8 mouse cellular contexts compared by ENCODE assay signal in the genomic region with DNA sequence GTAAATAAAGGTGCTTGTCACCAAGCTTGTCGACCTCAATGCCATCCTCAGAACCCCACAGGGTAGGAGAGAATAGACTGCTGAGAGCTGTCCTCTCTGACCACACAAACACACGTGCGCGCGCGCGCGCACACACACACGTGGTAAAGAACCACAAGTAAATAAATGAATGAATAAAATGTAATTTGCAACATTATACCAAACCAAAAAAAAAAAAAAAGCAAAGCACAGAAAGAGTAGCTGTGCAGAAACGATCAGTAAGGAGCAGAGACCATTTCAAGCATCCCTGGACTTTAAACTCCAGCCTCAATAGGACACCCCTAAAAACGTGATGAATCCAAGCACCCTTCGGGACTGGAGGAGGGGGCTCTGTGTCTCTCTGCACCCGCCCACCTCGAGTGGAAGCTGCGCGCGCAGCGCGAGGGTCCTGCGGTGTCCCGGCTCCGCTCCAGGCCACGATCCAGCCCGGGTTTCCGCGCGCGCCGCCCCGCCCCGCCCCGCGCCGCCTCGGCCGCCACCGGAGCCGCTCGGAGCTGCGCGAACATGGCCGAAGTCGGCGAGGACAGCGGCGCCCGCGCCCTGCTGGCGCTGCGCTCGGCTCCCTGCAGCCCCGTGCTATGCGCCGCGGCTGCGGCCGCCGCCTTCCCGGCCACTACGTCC. TPM values are rescaled to one million over a fixed set of nuclear protein-coding genes. Genes with fewer than 3 reads are reported as not detected.
DNase-seq lines count a peak whose midpoint lies in the region; ATAC-seq and TF ChIP-seq lines count a peak whose summit lies in the region.

A gene (plus strand): TSS at position 517 of the 660 bp plus-strand sequence.

- peak within 1 kb of the TSS; percentile 88 for H3K4me3 ChIP-seq in ES-Bruce4 (ENCODE audit: low read depth, low read length)
- peak within 1 kb of the TSS; percentile 95 for H3K4me3 ChIP-seq in forebrain, embryonic 13.5 days
- H3K4me3 ChIP-seq in heart, postnatal 0 days (ENCODE audit: low read depth, low read length) = peak within 1 kb of the TSS; percentile 88
- peak within 1 kb of the TSS; percentile 92 to 96 for H3K4me3 ChIP-seq in liver, embryonic 14.5 days (ENCODE audit: insufficient read depth in 1 of 2, low read depth in 2 of 2, low read length in 2 of 2)
- peak within 1 kb of the TSS; percentile 71 for H3K4me3 ChIP-seq in stomach, embryonic 15.5 days (replicated peaks)

- no peak for TF ChIP-seq CTCF in ES-Bruce4 (IDR thresholded peaks at IDR 0.05; ENCODE audit: low read depth, low read length)
- TF ChIP-seq CTCF in heart, postnatal 0 days (IDR thresholded peaks at IDR 0.05; ENCODE audit: low read depth) = no peak
- TF ChIP-seq CTCF in liver, embryonic 14.5 days (IDR thresholded peaks at IDR 0.05; ENCODE audit: low read depth) = no peak

- under 1% methylated on average over 47 of the region's 60 CpGs for WGBS in forebrain, embryonic 13.5 days
- WGBS in heart, postnatal 0 days = under 1% methylated on average over 47 of the region's 60 CpGs
- WGBS in liver, embryonic 14.5 days (ENCODE audit: insufficient replicate concordance) = under 1% methylated on average over 52 of the region's 60 CpGs
- WGBS in stomach, embryonic 15.5 days = under 1% methylated on average over 58 of the region's 60 CpGs

- TF ChIP-seq POLR2A in ES-Bruce4 (IDR thresholded peaks at IDR 0.05; ENCODE audit: insufficient read depth, low read length) = no peak

- no peaks in the 10 kb centered on the region for H3K36me3 ChIP-seq in ES-Bruce4 (ENCODE audit: control insufficient read depth, insufficient read depth, low read length, poor library complexity, severe bottlenecking)
- H3K36me3 ChIP-seq in forebrain, embryonic 13.5 days (ENCODE audit: poor library complexity, severe bottlenecking) = peaks cover 5% of the 10 kb centered on the region
- 0 out of 2 replicates have a peak, but pooled peaks cover 3% of the 10 kb centered on the region for H3K36me3 ChIP-seq in heart, postnatal 0 days (replicated peaks; ENCODE audit: control insufficient read depth, insufficient read depth, low read length)
- H3K36me3 ChIP-seq in liver, embryonic 14.5 days (replicated peaks; ENCODE audit: control insufficient read depth, insufficient read depth, low read depth) = no peaks in the 10 kb centered on the region
- H3K36me3 ChIP-seq in stomach, embryonic 15.5 days = no peaks in the 10 kb centered on the region

- peak; percentile 92 for ATAC-seq in forebrain, embryonic 13.5 days
- peak; percentile 90 for ATAC-seq in heart, postnatal 0 days (ENCODE audit: insufficient read depth, low read depth)
- peak; percentile 86 for ATAC-seq in liver, embryonic 14.5 days (ENCODE audit: insufficient read depth)
- peak; percentile 85 for ATAC-seq in stomach, embryonic 15.5 days (ENCODE audit: insufficient read depth, low FRiP score, low read depth)

- no peaks in the 10 kb centered on the region for H3K27me3 ChIP-seq in ES-Bruce4 (ENCODE audit: control insufficient read depth, insufficient read depth, low read length, poor library complexity, severe bottlenecking)
- H3K27me3 ChIP-seq in forebrain, embryonic 13.5 days = no peaks in the 10 kb centered on the region
- H3K27me3 ChIP-seq in heart, postnatal 0 days (ENCODE audit: control insufficient read depth, insufficient read depth, low read length) = no peaks in the 10 kb centered on the region
- H3K27me3 ChIP-seq in liver, embryonic 14.5 days (ENCODE audit: control insufficient read depth, insufficient read depth, low read length) = no peaks in the 10 kb centered on the region
- no peaks in the 10 kb centered on the region for H3K27me3 ChIP-seq in stomach, embryonic 15.5 days (replicated peaks)

- peak; percentile 57 for DNase-seq in c-Kit-positive CD71-positive TER-119-positive erythroid progenitor cells, embryonic 14.5 days (ENCODE audit: low spot score)
- peak; percentile 76 for DNase-seq in heart, postnatal 0 days (ENCODE audit: low spot score)
- peak; percentile 90 to 96 for DNase-seq in kidney, postnatal 36 days
- peak; percentile 48 to 59 (median 49) for DNase-seq in liver, embryonic 14.5 days (ENCODE audit: low read depth in 3 of 3, low spot score in 3 of 3)
- DNase-seq in neural tube, embryonic 10.5 days (ENCODE audit: extremely low spot score, low spot score) = peak; percentile 99

- peak within 1 kb of the TSS; percentile 87 for H3K9ac ChIP-seq in ES-Bruce4 (ENCODE audit: low read depth, poor library complexity, severe bottlenecking)
- peak within 1 kb of the TSS; percentile 89 for H3K9ac ChIP-seq in forebrain, embryonic 13.5 days
- H3K9ac ChIP-seq in heart, postnatal 0 days (replicated peaks; ENCODE audit: low read depth, low read length) = peak within 1 kb of the TSS; percentile 94
- H3K9ac ChIP-seq in liver, embryonic 14.5 days (replicated peaks) = peak within 1 kb of the TSS; percentile 87
- peak within 1 kb of the TSS; percentile 78 for H3K9ac ChIP-seq in stomach, embryonic 15.5 days

- peaks cover 1% of the 10 kb centered on the region for H3K4me1 ChIP-seq in ES-Bruce4 (ENCODE audit: control insufficient read depth, insufficient read depth, low read length)
- peaks cover 45% of the 10 kb centered on the region for H3K4me1 ChIP-seq in forebrain, embryonic 13.5 days
- H3K4me1 ChIP-seq in heart, postnatal 0 days (ENCODE audit: control insufficient read depth, insufficient read depth) = peaks cover 41% of the 10 kb centered on the region
- H3K4me1 ChIP-seq in liver, embryonic 14.5 days (replicated peaks; ENCODE audit: control insufficient read depth in 2 of 2, insufficient read depth in 2 of 2, low read length in 1 of 2) = peaks cover 13 to 36% of the 10 kb centered on the region in 2 experiments
- peaks cover 46% of the 10 kb centered on the region for H3K4me1 ChIP-seq in stomach, embryonic 15.5 days

- no peaks in the 10 kb centered on the region for H3K9me3 ChIP-seq in ES-Bruce4 (replicated peaks; ENCODE audit: control insufficient read depth, insufficient read depth, low read length, poor library complexity, severe bottlenecking)
- H3K9me3 ChIP-seq in forebrain, embryonic 13.5 days (replicated peaks) = no peaks in the 10 kb centered on the region
- H3K9me3 ChIP-seq in heart, postnatal 0 days (replicated peaks; ENCODE audit: control insufficient read depth, low read length) = no peaks in the 10 kb centered on the region
- no peaks in the 10 kb centered on the region for H3K9me3 ChIP-seq in liver, embryonic 14.5 days (ENCODE audit: control insufficient read depth, low read length)
- no peaks in the 10 kb centered on the region for H3K9me3 ChIP-seq in stomach, embryonic 15.5 days

- TF ChIP-seq EP300 in ES-Bruce4 (IDR thresholded peaks at IDR 0.05; ENCODE audit: insufficient read depth, low read depth, low read length) = no peak
- TF ChIP-seq EP300 in heart, postnatal 0 days (IDR thresholded peaks at IDR 0.05; ENCODE audit: low read depth) = no peak
- no peak for TF ChIP-seq EP300 in liver, embryonic 14.5 days (IDR thresholded peaks at IDR 0.05; ENCODE audit: low read depth)

- H3K27ac ChIP-seq in ES-Bruce4 (ENCODE audit: insufficient read depth, low read length) = no peak within 1 kb of the TSS
- peak within 1 kb of the TSS; percentile 69 for H3K27ac ChIP-seq in forebrain, embryonic 13.5 days
- H3K27ac ChIP-seq in heart, postnatal 0 days (ENCODE audit: low read depth) = peak within 1 kb of the TSS; percentile 92
- peak within 1 kb of the TSS; percentile 69 for H3K27ac ChIP-seq in liver, embryonic 14.5 days
- H3K27ac ChIP-seq in stomach, embryonic 15.5 days = peak within 1 kb of the TSS; percentile 81

- H3K4me2 ChIP-seq in forebrain, embryonic 13.5 days = peak within 1 kb of the TSS; percentile 95
- H3K4me2 ChIP-seq in heart, postnatal 0 days (ENCODE audit: low read depth, low read length) = peak within 1 kb of the TSS; percentile 81
- H3K4me2 ChIP-seq in liver, embryonic 14.5 days (ENCODE audit: low read depth) = peak within 1 kb of the TSS; percentile 92
- peak within 1 kb of the TSS; percentile 89 for H3K4me2 ChIP-seq in stomach, embryonic 15.5 days

RNA-seq across cellular contexts. Expression of the gene that starts here (rescaled TPM):
- polyA plus RNA-seq in ES-Bruce4 (2011; ENCODE audit: insufficient read depth, insufficient read length, low read depth, missing spikeins) = 17.7 and 18.6 TPM in 2 replicates
- 3.1 and 3.3 TPM in 2 replicates for polyA plus RNA-seq in forebrain, embryonic 13.5 days (2015; fragmentation: Nextera tagmentation; extraction: Ambion mirVana)
- total RNA-seq in heart, postnatal 0 days (2014; rRNA removed; ENCODE audit: low replicate concordance) = 9.5 and 9.7 TPM in 2 replicates
- polyA plus RNA-seq in heart, postnatal 0 days (2015; fragmentation: Nextera tagmentation; extraction: Ambion mirVana) = 1.8 and 3.5 TPM in 2 replicates
- polyA plus RNA-seq in liver, embryonic 14.5 days (2012; rRNA removed) = 2.4 TPM in 2 replicates
- polyA plus RNA-seq in liver, embryonic 14.5 days (2014; fragmentation: Nextera tagmentation; extraction: Ambion mirVana) = 1.1 and 1.8 TPM in 2 replicates
- polyA plus RNA-seq in stomach, embryonic 15.5 days (2015; fragmentation: Nextera tagmentation; extraction: Ambion mirVana) = 5.6 and 5.7 TPM in 2 replicates

Comparison
In these comparisons a context has a peak if more than half of its experiments do, and no peak if none do; other contexts are left out.
1. DNase-seq: peak in every context shown above with its lines; median percentile 99 in neural tube, embryonic 10.5 days; 93 in kidney, postnatal 36 days; 76 in heart, postnatal 0 days; 57 in c-Kit-positive CD71-positive TER-119-positive erythroid progenitor cells, embryonic 14.5 days; 49 in liver, embryonic 14.5 days.